Mouse (Mus musculus) mouse trophoblast stem cell (cell line): ENCODE data around the gene Adgrd1.

Experiments used
- in situ Hi-C, 2 experiments: fragments of 300-500 bp; cut with MseI, MboI; formaldehyde crosslinking; loops; 2 replicates in 1 of 2; 3 replicates in 1 of 2; pipeline ENCODE4 v1.15.1; 2025

Gene Adgrd1

GRCm38 (mm10) chr5:129186926-129187325 is 90.4 kb downstream of the Adgrd1 start:
- in situ Hi-C loops, result loop anchor here (10.0 to 25.0 kb wide), 2 partner anchors 175 to 398 kb away; partner anchors contain the start of gene Mmp17 (in 1 of the 2)

- in situ Hi-C loops, result loop anchor here (10.0 to 25.0 kb wide), 2 partner anchors 173 to 396 kb away; partner anchors contain the start of gene Mmp17 (in 1 of the 2)
These were observed 92.5 kb downstream of the Adgrd1 start for GRCm38 (mm10) chr5:129189071-129189470.

DNA sequence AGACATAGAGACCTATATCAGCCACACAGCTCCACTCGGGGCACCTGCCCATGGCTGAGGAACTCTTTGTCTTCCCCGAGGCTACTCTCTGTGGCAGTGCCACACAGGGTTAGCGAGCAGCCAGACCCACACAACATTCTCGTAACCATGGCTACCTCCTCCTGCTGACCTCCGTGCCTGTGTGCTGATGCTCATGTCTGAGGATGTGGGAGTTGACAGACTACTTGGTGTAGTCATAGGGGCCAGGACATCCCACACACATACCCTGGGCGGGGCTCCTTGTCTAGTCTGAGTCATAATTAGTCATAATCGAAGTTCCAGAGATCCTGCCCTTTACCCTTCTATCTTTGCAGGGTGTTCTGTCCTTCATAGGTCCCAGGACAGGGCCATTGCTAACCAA is 93.5 kb downstream of the Adgrd1 start:
- in situ Hi-C loops, result loop anchor here in 1 of 2 experiments (25.0 kb wide), 1 partner anchor 172 kb away; no protein-coding TSS in a partner anchor

- in situ Hi-C loops, result loop anchor here in 1 of 2 experiments (25.0 kb wide), 1 partner anchor 166 kb away; no protein-coding TSS in a partner anchor
These were observed 100.0 kb downstream of the Adgrd1 start for GRCm38 (mm10) chr5:129196501-129196900.

GRCm38 (mm10) chr5:129196971-129197519 is 100.5 kb downstream of the Adgrd1 start:
- in situ Hi-C loops, result loop anchor here in 1 of 2 experiments (25.0 kb wide), 1 partner anchor 165 kb away; no protein-coding TSS in a partner anchor

- in situ Hi-C loops, result no loop called here
These were observed 103.6 kb downstream of the Adgrd1 start for GRCm38 (mm10) chr5:129200132-129200531.

DNA sequence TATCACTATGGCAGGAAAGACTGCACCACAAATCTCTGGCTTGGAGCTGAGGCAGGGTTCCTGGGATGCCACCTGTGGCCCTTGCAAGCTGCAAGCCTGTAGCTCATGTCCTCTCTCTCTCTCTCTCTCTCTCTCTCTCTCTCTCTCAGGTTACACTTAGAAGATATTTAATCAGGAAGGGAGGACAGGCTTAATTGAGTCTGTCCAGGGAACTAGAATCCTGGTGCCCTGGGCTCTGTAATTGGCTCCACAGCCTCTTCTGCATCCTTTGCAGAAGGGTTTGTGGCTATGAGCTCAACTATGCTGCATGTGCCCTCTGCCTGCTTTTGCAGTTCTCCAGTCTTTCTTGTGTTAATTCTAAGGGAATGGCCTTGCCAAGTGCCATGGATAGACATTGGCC is 111.7 kb downstream of the Adgrd1 start:
- in situ Hi-C loops, result no loop called here

DNA sequence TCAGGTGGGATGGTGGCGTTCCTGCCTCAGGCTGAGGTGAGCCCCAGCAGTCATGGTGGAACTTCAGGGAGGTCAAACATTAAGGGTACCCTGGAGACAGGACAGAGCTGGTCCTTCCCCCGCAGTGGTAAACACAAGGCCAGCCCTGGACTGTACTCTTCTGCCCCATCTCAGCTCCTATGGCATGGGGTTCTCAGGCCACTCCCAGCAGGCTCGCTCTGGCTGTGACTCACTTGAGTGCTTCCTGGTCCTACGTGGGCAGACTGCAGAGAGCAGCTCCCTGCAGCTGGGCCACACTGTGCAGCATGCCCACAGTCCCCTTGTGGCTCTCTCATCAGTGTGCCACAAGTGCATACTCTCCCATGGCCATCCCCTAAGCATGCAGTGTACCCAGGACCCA is 112.3 kb downstream of the Adgrd1 start:
- in situ Hi-C loops, result no loop called here

GRCm38 (mm10) chr5:129211385-129212031 is 115.0 kb downstream of the Adgrd1 start:
- in situ Hi-C loops, result no loop called here

- in situ Hi-C loops, result no loop called here
These were observed 117.5 kb downstream of the Adgrd1 start for GRCm38 (mm10) chr5:129214023-129214422.

GRCm38 (mm10) chr5:129216001-129216400 is 119.5 kb downstream of the Adgrd1 start:
- in situ Hi-C loops, result no loop called here

DNA sequence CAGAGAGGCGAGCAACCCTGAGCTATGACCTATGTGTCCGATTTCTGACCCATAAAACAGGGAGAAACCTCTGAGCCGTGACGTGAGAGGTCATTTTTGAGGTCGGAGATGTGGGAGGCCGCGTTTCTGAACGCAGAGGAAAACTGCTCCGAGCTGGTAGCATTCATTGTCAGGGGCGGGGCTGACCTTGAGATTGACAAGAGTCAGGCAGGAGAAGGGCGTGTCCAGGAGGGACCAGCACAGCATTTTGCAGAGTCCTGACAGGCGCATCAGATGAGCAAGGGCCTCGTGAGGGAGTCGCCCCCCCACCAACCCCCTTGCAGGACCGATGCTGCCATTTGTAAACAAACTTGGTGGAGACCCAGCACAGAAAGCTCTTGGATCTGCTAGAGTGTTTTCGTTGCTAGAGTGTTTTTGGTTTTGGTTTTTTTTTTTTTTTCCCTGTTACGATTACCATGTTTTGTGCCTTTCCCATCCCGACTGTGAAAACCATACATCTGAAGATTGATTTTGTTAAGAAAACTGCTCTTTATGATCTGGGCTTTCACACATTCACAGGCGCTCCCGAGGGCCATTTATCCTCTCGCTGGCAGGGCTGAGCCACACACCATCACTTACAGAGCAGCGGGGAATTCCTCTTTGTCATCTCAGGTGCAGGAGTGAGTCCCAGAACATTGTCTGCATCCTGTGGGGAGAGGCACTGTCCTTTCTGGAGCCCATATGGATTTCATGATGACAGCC is 121.1 kb downstream of the Adgrd1 start:
- in situ Hi-C loops, result no loop called here

- in situ Hi-C loops, result no loop called here
These were observed 121.6 kb downstream of the Adgrd1 start for GRCm38 (mm10) chr5:129218222-129218505.

GRCm38 (mm10) chr5:129218537-129218981 is 122.0 kb downstream of the Adgrd1 start:
- in situ Hi-C loops, result no loop called here

GRCm38 (mm10) chr5:129219178-129219760 is 122.7 kb downstream of the Adgrd1 start:
- in situ Hi-C loops, result no loop called here

DNA sequence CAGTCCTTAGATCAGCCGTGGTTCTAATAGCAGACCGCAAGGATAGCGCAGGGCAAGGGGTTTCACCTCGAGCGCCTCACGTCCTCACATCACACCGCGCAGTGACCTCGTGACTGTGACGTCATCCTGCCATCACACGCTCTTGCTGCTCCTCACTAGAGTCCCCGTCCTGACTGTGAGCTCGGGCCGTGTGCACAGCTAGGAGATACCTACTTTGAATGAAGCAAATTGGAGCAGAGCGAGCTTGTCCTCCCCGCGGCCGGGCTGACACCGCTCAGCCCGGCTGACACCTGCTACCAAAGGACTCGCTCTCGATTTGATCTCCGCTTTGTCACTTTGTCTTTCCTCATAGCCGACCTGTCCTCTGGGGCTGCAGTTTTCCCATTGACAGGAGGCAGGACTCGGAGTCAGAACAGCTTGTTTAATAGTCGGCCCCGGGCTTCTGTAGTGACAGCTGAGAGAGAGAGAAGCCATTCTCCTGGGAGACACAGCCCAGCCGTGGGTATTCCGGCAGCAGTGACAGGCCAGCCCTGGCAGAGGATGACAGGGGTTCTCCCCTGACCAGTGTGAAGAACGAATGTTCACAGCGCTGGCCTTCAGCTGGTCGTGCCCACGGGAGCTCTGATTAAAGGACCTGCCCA is 129.4 kb downstream of the Adgrd1 start:
- in situ Hi-C loops, result no loop called here

- in situ Hi-C loops, result no loop called here
These were observed 131.6 kb downstream of the Adgrd1 start for GRCm38 (mm10) chr5:129228171-129228570.

DNA sequence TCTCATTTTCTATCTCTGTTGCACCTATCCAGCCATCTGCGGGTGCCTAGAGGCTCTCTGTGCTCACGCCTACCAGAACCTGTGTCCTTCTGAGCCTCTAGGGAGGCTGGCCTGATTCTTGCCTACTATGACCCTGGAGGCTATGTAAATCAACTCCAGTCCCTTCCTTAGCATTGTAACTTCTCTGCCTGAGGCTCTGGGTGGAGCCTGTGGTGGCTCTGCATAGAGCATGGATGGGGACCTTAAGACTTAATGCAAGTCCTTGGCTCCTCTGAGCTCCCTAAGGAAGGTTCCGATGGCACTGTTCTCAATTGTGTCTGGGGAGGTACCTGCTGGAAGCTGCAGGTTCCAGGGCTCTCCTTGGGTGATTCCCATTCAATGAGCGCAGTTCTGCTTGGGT is 136.8 kb downstream of the Adgrd1 start:
- in situ Hi-C loops, result no loop called here

- in situ Hi-C loops, result no loop called here
These were observed 137.4 kb downstream of the Adgrd1 start for GRCm38 (mm10) chr5:129233881-129234432.

DNA sequence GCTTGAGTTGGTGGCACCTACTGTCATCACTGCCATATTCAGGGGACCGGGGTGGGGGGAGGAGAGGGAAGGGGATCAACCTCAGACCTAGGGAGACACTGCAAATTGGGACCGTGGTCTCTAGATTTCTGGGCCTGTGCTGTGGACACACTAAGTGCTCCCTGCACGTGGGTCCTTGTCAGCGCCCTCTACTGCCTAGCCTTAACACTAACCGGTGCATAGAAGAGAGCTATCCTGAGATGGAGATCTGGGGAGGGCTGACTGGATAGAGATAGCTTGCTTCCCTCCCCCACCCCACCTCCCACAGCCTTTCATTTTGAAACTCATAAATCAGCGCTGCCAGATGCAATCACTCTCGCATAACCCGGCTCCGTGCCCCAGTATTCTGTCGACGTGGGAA is 139.8 kb downstream of the Adgrd1 start:
- in situ Hi-C loops, result no loop called here

DNA sequence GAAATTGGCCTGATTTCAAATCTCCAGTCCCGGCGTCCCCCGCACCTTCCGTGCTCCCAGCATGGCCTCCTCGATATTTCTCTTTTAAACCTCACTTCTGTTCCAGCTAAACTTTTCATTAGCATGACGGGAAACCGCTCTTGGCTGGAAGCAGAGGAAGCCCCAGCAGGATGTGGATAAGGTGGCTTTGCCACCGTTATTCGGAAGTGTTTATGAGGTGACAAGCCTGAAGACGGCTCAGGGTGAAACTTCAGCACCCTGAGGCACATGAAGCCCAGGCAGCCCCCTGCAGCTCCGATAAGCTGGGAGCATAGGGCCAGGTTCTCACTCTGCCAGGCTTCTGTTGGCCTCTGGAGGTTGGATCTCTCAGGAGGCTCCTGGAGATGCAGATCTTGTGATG is 145.3 kb downstream of the Adgrd1 start:
- in situ Hi-C loops, result no loop called here
